Mouse (Mus musculus) embryonic facial prominence, embryonic 14.5 days (tissue): ENCODE measurements around the gene Ehbp1. TPM values are rescaled to one million over a fixed set of nuclear protein-coding genes. Genes with fewer than 3 reads are reported as not detected.

Experiments
- ATAC-seq: fragments of 200-750 bp; cut with Nextera tagmentation; 2 replicates; pipeline ENCODE4 v1.8.0; 2017; ENCODE audit warnings: low read depth, moderate number of reproducible peaks, moderate TSS enrichment
- DNase-seq: peaks from one replicate; pipeline ENCODE4 v3.0.0-alpha.2; 2015; ENCODE audit warnings: low spot score
- H3K27ac ChIP-seq: fragments of 300-500 bp; sonication (generic); replicated peaks from 2 replicates; pipeline ENCODE4 v1.5.1; 2014; ENCODE audit warnings: low read depth, mild to moderate bottlenecking, low read length, moderate library complexity
- H3K27me3 ChIP-seq: fragments of 300-500 bp; sonication (generic); replicated peaks from 2 replicates; pipeline ENCODE4 v1.6.1; 2014; ENCODE audit warnings: low read length; ENCODE audit not compliant: control insufficient read depth, insufficient read depth
- H3K36me3 ChIP-seq: fragments of 300-500 bp; sonication (generic); 2 replicates; pipeline ENCODE4 v1.6.1; 2014; ENCODE audit warnings: low read length, mixed read lengths; ENCODE audit not compliant: control insufficient read depth, insufficient read depth
- H3K4me1 ChIP-seq: fragments of 300-500 bp; sonication (generic); 2 replicates; pipeline ENCODE4 v1.6.1; 2014; ENCODE audit warnings: antibody characterized with exemption, low read length; ENCODE audit not compliant: control insufficient read depth, insufficient read depth
- H3K4me2 ChIP-seq: fragments of 300-500 bp; sonication (generic); 2 replicates; pipeline ENCODE4 v1.6.1; 2014; ENCODE audit warnings: low read depth, mild to moderate bottlenecking, low read length, moderate library complexity, mixed read lengths
- H3K4me3 ChIP-seq: fragments of 300-500 bp; sonication (generic); 2 replicates; pipeline ENCODE4 v1.5.1; 2014; ENCODE audit warnings: low read depth, mild to moderate bottlenecking, low read length
- H3K9ac ChIP-seq: fragments of 300-500 bp; sonication (generic); 2 replicates; pipeline ENCODE4 v1.6.1; 2014; ENCODE audit warnings: low read depth, mild to moderate bottlenecking, low read length, moderate library complexity, mixed read lengths
- H3K9me3 ChIP-seq: fragments of 300-500 bp; sonication (generic); 2 replicates; pipeline ENCODE4 v1.6.1; 2016; ENCODE audit warnings: low read length; ENCODE audit not compliant: control insufficient read depth
- WGBS: fragments of 180-500 bp; shearing (Covaris S2); extraction: QIAGEN DNeasy Blood & Tissue Kit; methylation state at CpG from one replicate; pipeline ENCODE4 v1.1.7; 2014; 5-methylcytosine and 5-hydroxymethylcytosine counted together
- polyA plus RNA-seq: library from polyadenylated mRNA; unstranded; fragments of >200 nt; fragmentation: Nextera tagmentation; extraction: Ambion mirVana; gene quantifications from 2 replicates; pipeline ENCODE4 v1.2.1, GENCODE M21; 2014

The Ehbp1 gene
- polyA plus RNA-seq, 1 experiment from 2014 or later = 13.1 TPM

- Histone ChIP-seq H3K4me2 (peak overlapping the region; percentile 89), H3K27ac (peak overlapping the region; percentile 71), H3K4me1 (peaks cover 4% of the 10 kb centered on the region; the same call in 1 of the 2 replicates), H3K36me3 (no peaks in the 10 kb centered on the region), H3K9ac (peak overlapping the region; percentile 63), H3K9me3 (no peaks in the 10 kb centered on the region), H3K4me3 (peak overlapping the region; percentile 55), H3K27me3 (peaks cover 86% of the 10 kb centered on the region)
- WGBS = 0% methylated on average over 28 of the region's 34 CpGs
- DNase-seq (no peak), ATAC-seq (no peak)
Measured at GRCm38 (mm10) chr11:22002062-22002782, 339.9 kb downstream of the Ehbp1 start.

- ATAC-seq = peak; percentile 91
- Histone ChIP-seq H3K9me3 (no peaks in the 10 kb centered on the region), H3K4me3 (peak overlapping the region; percentile 55), H3K36me3 (no peaks in the 10 kb centered on the region), H3K4me1 (peaks cover 5% of the 10 kb centered on the region), H3K4me2 (peak overlapping the region; percentile 89), H3K9ac (peak overlapping the region; percentile 63), H3K27ac (peak overlapping the region; percentile 71), H3K27me3 (peaks cover 86% of the 10 kb centered on the region)
- DNase-seq = peak; percentile 88
- under 1% methylated on average over 9 of the region's 59 CpGs for WGBS
Measured at GRCm38 (mm10) chr11:22001321-22002061, 340.6 kb downstream of the Ehbp1 start.

- H3K4me3 ChIP-seq = peak overlapping the region; percentile 55
- no peaks in the 10 kb centered on the region for H3K36me3 ChIP-seq
- peaks cover 7% of the 10 kb centered on the region for H3K4me1 ChIP-seq
- H3K27ac ChIP-seq = peak overlapping the region; percentile 7; the same call in 1 of the 2 replicates
- H3K4me2 ChIP-seq = peak overlapping the region; percentile 89
- H3K27me3 ChIP-seq = peaks cover 86% of the 10 kb centered on the region
- WGBS = 13% methylated on average over 29 of the region's 48 CpGs
- DNase-seq (no peak), ATAC-seq (no peak)
- H3K9me3 ChIP-seq = no peaks in the 10 kb centered on the region
- H3K9ac ChIP-seq = peak overlapping the region; percentile 52
Measured at GRCm38 (mm10) chr11:22000316-22001076, 341.6 kb downstream of the Ehbp1 start.

GRCm38 (mm10) chr11:21999396-22000315 lies 342.4 kb downstream of the Ehbp1 start:
- H3K9me3 ChIP-seq = no peaks in the 10 kb centered on the region
- ATAC-seq (no peak), DNase-seq (no peak)
- H3K36me3 ChIP-seq = no peaks in the 10 kb centered on the region
- H3K4me2 ChIP-seq = peak overlapping the region; percentile 89
- H3K27me3 ChIP-seq = peaks cover 86% of the 10 kb centered on the region
- 13% methylated on average over 31 of the region's 31 CpGs for WGBS
- peaks cover 7% of the 10 kb centered on the region for H3K4me1 ChIP-seq
- H3K4me3 ChIP-seq = peak overlapping the region; percentile 55
- peak overlapping the region; percentile 52 for H3K9ac ChIP-seq
- H3K27ac ChIP-seq = no peak overlapping the region

GRCm38 (mm10) chr11:21998141-21999047 lies 343.7 kb downstream of the Ehbp1 start:
- 11% methylated on average over 32 of the region's 32 CpGs for WGBS
- Histone ChIP-seq H3K27me3 (peaks cover 92% of the 10 kb centered on the region), H3K9ac (no peak overlapping the region), H3K36me3 (no peaks in the 10 kb centered on the region), H3K4me1 (peaks cover 8% of the 10 kb centered on the region), H3K4me2 (peak overlapping the region; percentile 89), H3K9me3 (no peaks in the 10 kb centered on the region), H3K4me3 (peak overlapping the region; percentile 55), H3K27ac (no peak overlapping the region)
- no peak for ATAC-seq
- no peak for DNase-seq

- Histone ChIP-seq H3K27me3 (peaks cover 97% of the 10 kb centered on the region), H3K36me3 (no peaks in the 10 kb centered on the region), H3K4me3 (peak overlapping the region; percentile 55), H3K9ac (peak overlapping the region; percentile 21; the same call in 1 of the 2 replicates), H3K4me1 (peaks cover 13% of the 10 kb centered on the region), H3K9me3 (peaks cover 5% of the 10 kb centered on the region; the same call in 1 of the 2 replicates), H3K4me2 (peak overlapping the region; percentile 89), H3K27ac (no peak overlapping the region)
- DNase-seq (no peak), ATAC-seq (no peak)
- 4% methylated on average over 20 of the region's 20 CpGs for WGBS
Measured at GRCm38 (mm10) chr11:21997561-21998140, 344.4 kb downstream of the Ehbp1 start.
